Mouse (Mus musculus): Measurements from ENCODE around the gene Tmem102. TPM values are rescaled to one million over a fixed set of nuclear protein-coding genes. Genes with fewer than 3 reads are reported as not detected.

The Tmem102 gene
- total RNA-seq, 2 experiments from 2014 or later, result 0.23 TPM; not detected in 1

DNA sequence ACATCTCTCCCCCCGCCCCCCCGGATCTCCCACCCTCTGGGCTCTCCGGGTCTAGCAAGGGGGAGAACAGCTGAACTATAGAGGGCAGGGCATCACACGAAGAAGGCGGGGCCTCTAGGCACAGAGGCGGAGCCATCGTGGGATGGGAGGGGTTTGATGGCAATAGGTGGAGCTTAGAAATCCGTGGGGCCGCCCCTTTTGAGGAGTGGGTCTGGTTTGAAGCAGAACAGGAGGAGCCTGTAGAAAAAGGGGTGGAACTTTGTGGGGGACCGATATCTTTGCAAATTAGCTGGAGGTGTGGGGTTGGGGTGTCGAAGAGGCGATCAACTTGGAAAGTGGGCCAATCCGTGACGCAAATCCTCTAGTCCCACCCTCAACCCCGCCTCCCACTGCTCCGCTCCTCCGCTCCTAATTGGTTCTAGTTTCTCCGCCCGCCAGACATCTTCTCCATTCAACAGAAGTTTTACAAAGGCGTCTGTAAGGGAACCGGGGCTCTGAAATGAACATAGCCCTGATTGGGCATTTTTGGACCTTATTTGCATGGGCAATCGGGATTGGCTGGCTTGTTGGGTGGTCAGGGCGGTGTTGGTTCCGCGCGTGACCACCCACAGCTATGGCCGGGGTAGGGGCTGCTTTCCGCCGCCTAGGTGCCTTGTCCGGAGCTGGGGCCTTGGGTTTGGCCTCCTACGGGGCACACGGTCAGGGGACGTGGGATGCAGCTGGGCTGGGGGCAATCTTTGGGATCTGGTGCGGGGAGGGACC, 32.7 kb upstream of the Tmem102 start, which contains the start of gene Tmem256:
TSS of gene Tmem256 (plus strand) at position 563 of the 762 bp plus-strand sequence.
- TF ChIP-seq CTCF (IDR thresholded peaks at IDR 0.05), result no peak
- Histone ChIP-seq H3K4me3 (peak within 1 kb of the TSS; percentile 67), H3K27ac (peak within 1 kb of the TSS; percentile 95)
- intact Hi-C loops (cut with DNase I), result loop anchor here (2.0 to 5.0 kb wide), 4 partner anchors 35 to 156 kb away; partner anchors contain the start of genes 2810408A11Rik, Neurl4 and Senp3
- peak; percentile 93 to 95 for DNase-seq (ENCODE audit: extremely low spot score in 1 of 2, low spot score in 2 of 2)

DNA sequence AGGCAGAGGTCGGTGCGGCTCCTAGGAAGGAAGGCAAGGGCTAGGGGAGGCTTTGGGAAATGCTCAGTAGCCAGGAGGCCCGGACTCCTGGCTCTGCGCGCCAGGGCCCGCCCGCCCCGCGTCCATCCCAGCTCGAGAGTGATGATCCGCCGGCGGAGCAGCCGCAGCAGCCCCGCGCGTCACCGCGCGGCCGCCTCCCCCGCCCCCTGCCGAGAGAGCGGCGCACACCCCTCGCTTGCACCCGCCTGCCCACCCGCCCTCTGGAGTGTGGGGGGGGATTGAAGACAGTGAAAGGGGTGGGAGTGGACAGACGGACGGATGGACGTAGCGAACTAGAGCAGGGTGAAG, 32.2 kb upstream of the Tmem102 start, which contains the start of gene Nlgn2:
TSS of gene Nlgn2 (minus strand) at position 181 of the 348 bp plus-strand sequence.
- intact Hi-C loops (cut with DNase I), result loop anchor here (2.0 to 5.0 kb wide), 4 partner anchors 35 to 155 kb away; partner anchors contain the start of genes 2810408A11Rik, Neurl4 and Senp3
- no peak; the same call in 1 of the 2 replicates for TF ChIP-seq CTCF (IDR thresholded peaks at IDR 0.05)
- Histone ChIP-seq H3K27ac (peak within 1 kb of the TSS; percentile 95), H3K4me3 (peak within 1 kb of the TSS; percentile 67)
- peak in 1 of 2 experiments; percentile 82 for DNase-seq (ENCODE audit: extremely low spot score in 1 of 2, low spot score in 2 of 2)

DNA sequence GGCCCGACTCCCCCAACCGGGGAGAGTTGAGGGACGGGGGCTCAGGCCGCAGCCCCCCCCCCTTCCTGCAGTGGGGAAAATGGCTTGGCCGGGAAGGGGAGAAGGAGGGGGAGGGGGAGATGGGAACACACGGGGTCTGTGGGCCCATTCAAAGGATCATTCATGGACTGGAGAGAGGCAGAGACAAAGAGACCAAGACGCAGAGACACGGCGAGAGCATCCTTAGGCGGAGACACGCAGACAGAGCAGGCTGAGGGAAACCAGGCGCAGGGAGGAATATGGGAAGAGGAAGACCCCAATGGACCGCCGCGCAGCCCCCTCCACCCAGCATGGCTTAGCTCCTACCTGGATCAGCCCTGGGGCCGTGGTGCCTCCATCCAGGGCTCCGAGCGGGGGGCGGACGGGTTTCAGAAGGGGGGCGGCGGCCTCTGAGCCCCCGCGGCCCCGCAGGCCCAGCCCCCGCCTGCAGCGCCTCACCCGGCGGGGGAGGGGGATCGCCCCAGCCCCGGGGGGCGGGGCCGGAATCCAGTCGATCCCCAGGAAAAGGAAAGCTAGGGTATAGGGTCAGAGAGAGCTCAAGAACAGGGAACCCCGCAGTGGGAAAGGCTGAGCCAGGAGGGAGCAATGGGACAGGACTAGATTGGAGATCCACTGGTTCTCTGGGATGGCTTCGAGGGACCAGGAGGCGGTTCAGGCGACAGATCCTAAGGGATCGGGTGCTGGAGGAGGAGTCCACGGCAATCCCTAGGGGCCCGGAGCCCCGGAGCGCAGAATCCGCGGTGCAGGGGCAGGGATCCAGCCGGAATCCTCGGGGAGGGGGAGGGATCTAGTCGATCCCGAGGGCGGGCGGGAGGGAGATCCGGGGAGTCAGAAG, 31.5 kb upstream of the Tmem102 start:
- peak; percentile 59 to 62 for DNase-seq (ENCODE audit: extremely low spot score in 1 of 2, low spot score in 2 of 2)
- peak overlapping the region; percentile 95 for H3K27ac ChIP-seq
- intact Hi-C loops (cut with DNase I), result loop anchor here (1.0 to 5.0 kb wide), 5 partner anchors 34 to 155 kb away; partner anchors contain the start of genes 2810408A11Rik, Neurl4, Senp3 and Slc35g3
- TF ChIP-seq CTCF (IDR thresholded peaks at IDR 0.05), result no peak
- peak overlapping the region; percentile 67 for H3K4me3 ChIP-seq

GRCm38 (mm10) chr11:69835966-69836335, 30.5 kb upstream of the Tmem102 start:
- TF ChIP-seq CTCF (IDR thresholded peaks at IDR 0.05), result no peak
- no peak for DNase-seq (ENCODE audit: extremely low spot score in 1 of 2, low spot score in 2 of 2)
- Histone ChIP-seq H3K27ac (peak overlapping the region; percentile 95), H3K4me3 (peak overlapping the region; percentile 67)
- intact Hi-C loops (cut with DNase I), result loop anchor here (1.0 to 5.0 kb wide), 6 partner anchors 33 to 154 kb away; partner anchors contain the start of genes 2810408A11Rik, Neurl4, Senp3 and Slc35g3

DNA sequence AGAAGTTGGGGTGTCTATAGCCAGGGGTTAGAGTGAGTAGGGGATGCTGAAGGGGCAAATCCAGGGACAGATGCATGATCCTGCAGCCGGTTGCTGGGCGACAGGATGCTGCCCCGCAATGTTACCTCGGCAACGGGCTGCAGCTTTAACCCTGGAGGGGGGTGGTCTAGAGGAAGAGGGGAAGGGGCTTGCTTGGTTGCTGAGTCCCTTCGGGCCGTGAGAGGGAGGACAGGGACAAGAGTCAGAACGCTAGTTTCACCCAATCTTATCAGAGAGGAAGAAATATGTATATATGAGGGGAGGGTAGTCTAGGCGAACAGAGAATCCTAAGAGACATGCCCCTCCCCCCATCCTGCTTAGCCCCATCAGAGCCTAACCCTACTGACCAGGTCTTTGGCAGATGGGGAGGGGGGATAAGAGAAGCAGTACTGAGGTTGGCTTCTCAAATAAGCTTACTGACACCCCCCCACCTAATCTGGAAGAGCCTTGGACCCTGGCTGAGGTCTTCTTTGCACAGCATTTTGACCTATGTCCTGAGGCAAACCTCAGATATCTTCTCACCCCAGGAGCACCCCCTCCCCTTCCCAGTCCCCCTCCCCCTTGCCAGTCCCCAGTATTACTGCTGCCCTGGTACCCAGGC, 30.0 kb upstream of the Tmem102 start:
- TF ChIP-seq CTCF (IDR thresholded peaks at IDR 0.05), result no peak
- peak overlapping the region; percentile 67 for H3K4me3 ChIP-seq
- intact Hi-C loops (cut with DNase I), result loop anchor here (2.0 to 5.0 kb wide), 3 partner anchors 67 to 153 kb away; partner anchors contain the start of genes 2810408A11Rik, Neurl4 and Senp3
- DNase-seq (ENCODE audit: extremely low spot score in 1 of 2, low spot score in 2 of 2), result no peak
- H3K27ac ChIP-seq, result peak overlapping the region; percentile 95

DNA sequence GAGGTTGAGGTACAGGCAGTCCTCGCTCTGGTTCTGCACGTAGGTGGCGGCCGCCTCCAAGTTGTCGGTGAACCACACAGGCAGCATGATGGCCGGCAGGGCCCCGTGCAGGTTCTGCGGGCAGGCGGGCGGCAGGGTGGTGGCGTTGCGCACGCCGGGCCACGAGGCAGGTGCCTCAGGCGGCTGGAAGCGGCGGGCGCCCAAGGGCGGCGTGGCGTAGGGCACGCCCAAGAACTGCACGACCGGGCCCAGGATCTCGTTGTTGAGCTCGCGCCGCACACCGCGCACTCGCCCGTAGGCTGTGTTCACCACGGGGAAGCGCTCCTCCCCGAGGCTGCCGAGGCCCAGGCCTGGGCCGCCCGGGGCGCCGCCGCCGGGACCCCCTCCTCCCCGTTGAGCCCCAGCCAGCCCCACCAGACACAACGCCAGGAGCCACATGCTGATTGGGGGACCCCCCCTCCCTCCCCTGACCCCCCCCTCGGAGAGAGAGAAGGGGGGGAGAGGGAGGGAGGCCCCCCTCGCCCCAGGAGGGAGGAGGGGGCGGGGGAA, 28.7 kb upstream of the Tmem102 start:
- no peak for TF ChIP-seq CTCF (IDR thresholded peaks at IDR 0.05)
- no peak overlapping the region for H3K27ac ChIP-seq
- H3K4me3 ChIP-seq, result peak overlapping the region; percentile 67
- DNase-seq (ENCODE audit: extremely low spot score in 1 of 2, low spot score in 2 of 2), result peak in 1 of 2 experiments; percentile 38
- intact Hi-C loops (cut with DNase I), result loop anchor here (2.0 kb wide), 1 partner anchor 67 kb away; no protein-coding TSS in a partner anchor

DNA sequence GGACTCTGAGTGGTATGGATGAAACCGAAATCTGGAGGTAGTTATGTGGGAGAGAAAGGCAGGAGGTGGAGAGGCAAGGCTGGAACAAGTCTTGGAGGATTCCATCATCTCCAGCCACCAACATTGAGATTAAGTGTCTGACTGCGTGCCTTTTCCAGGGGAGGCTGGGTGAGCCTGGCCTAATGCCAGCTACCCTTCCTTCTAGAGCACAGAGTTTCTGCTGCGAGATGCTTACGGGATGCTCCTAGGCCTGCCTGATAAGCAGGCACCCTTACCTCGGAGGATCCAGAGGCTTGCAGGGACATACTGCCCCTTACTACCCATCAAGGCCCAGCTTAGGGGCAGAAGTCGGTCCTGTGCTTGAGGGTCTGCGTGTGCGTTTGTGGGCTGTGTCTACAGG, 28.1 kb upstream of the Tmem102 start:
- no peak for DNase-seq (ENCODE audit: extremely low spot score in 1 of 2, low spot score in 2 of 2)
- no peak overlapping the region for H3K27ac ChIP-seq
- TF ChIP-seq CTCF (IDR thresholded peaks at IDR 0.05), result no peak
- peak overlapping the region; percentile 67 for H3K4me3 ChIP-seq
- intact Hi-C loops (cut with DNase I), result no loop called here

- Histone ChIP-seq H3K27ac (no peak overlapping the region), H3K4me3 (no peak overlapping the region)
- no peak for DNase-seq (ENCODE audit: extremely low spot score in 1 of 2, low spot score in 2 of 2)
- intact Hi-C loops (cut with DNase I), result no loop called here
- no peak for TF ChIP-seq CTCF (IDR thresholded peaks at IDR 0.05)
Observed at GRCm38 (mm10) chr11:69828832-69829231, 23.4 kb upstream of the Tmem102 start.

DNA sequence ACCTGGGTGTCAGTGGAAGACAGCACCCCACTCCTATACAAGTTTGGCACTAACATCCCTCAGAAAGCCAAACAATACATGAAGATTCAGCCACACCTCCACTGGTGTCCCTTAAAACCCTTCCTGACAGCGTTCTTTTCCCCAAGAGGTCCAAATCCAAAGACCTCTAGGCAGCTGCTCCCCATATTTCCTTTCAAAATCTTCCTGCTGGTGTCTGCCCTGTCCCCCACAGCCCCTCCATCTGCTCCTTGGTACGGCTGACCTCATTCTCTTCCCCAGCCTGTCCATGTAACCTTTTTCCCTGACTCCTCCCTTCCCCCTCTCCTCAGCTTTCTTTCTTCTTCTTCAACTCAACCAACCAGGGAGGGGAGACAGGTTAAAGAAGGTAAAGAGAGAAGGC, 18.0 kb upstream of the Tmem102 start:
- intact Hi-C loops (cut with DNase I), result no loop called here
- no peak for TF ChIP-seq CTCF (IDR thresholded peaks at IDR 0.05)
- no peak overlapping the region for H3K27ac ChIP-seq
- no peak overlapping the region for H3K4me3 ChIP-seq
- no peak for DNase-seq (ENCODE audit: extremely low spot score in 1 of 2, low spot score in 2 of 2)

GRCm38 (mm10) chr11:69822080-69822479, 16.7 kb upstream of the Tmem102 start, which contains the start of gene Spem1:
Gene Spem1 (minus strand): TSS chr11:69822180.
- no peak for DNase-seq (ENCODE audit: extremely low spot score in 1 of 2, low spot score in 2 of 2)
- TF ChIP-seq CTCF (IDR thresholded peaks at IDR 0.05), result no peak
- no peak within 1 kb of the TSS for H3K4me3 ChIP-seq
- H3K27ac ChIP-seq, result no peak within 1 kb of the TSS
- intact Hi-C loops (cut with DNase I), result no loop called here

DNA sequence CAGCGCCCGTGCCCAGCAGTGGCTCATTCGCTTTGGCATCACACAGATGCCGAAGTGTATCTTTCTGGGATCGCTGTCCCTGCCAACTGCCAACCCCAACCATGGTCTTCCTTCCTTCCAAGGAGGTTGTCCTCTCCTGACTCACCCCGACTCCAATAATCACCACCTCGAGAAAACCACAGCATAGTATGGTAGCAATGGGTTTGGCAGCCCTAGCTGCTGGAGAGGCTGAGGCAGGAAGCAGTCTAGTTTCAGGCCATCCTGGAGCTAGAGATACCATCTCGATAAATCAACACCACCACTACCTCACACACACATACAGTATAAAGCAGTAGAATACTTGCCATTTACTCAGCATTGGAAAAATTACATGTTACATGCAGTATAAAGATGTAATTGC, 13.4 kb upstream of the Tmem102 start:
- intact Hi-C loops (cut with DNase I), result no loop called here
- no peak for TF ChIP-seq CTCF (IDR thresholded peaks at IDR 0.05)
- Histone ChIP-seq H3K4me3 (no peak overlapping the region), H3K27ac (no peak overlapping the region)
- DNase-seq (ENCODE audit: extremely low spot score in 1 of 2, low spot score in 2 of 2), result no peak

All from left cerebral cortex, adult 2 months (tissue).